Mouse (Mus musculus): ENCODE measurements around the gene Cntn3. TPM values are rescaled to one million over a fixed set of nuclear protein-coding genes. Genes with fewer than 3 reads are reported as not detected.

Gene Cntn3
- polyA plus RNA-seq (2014; fragmentation: Illumina TruSeq; extraction: RNeasy Lipid Tissue Mini Kit (QIAGEN cat#74804); ENCODE audit: low replicate concordance), result 0.48 TPM

DNA sequence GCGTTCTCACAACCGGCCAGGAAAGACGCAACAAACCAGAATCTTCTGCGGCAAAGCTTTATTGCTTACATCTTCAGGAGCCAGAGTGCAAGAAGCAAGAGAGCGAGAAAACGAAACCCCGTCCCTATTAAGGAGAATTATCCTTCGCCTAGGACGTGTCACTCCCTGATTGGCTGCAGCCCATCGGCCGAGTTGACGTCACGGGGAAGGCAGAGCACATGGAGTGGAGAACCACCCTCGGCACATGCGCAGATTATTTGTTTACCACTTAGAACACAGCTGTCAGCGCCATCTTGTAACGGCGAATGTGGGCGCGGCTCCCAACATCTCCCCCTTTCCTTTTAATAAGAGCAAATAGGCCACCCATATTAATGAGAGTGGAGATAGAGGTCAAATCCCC lies at the start of gene Cntn3:
Gene Cntn3, minus strand, starts transcription at position 101 of the 400 bp plus-strand sequence.

Data from small intestine, adult 10 weeks (tissue).